8 mouse cellular contexts compared by ENCODE assay signal in genomic region chr11:51619409-51620060, GRCm38 (mm10). TPM values are rescaled to one million over a fixed set of nuclear protein-coding genes. Genes with fewer than 3 reads are reported as not detected.
DNase-seq lines count a peak whose midpoint lies in the region; ATAC-seq lines count a peak whose summit lies in the region.

Nhp2 (plus strand) TSS chr11:51619735.

- peak; percentile 99 for DNase-seq in adipocyte (ENCODE audit: low spot score)
- peak; percentile 93 for DNase-seq in embryo, embryonic 10 days (ENCODE audit: low spot score)
- DNase-seq in gastrocnemius, postnatal 10 days = peak; percentile 93
- peak; percentile 98 for DNase-seq in induced T-regulatory cell, adult 2 months (ENCODE audit: low read depth)
- DNase-seq in left cerebral cortex, adult 9 months (ENCODE audit: low spot score in 2 of 2) = peak; percentile 93 to 97
- peak; percentile 90 for DNase-seq in right cerebral cortex, postnatal 14 days
- DNase-seq in urinary bladder, postnatal 36 days (ENCODE audit: low spot score in 2 of 2) = peak; percentile 93 to 94

- peak; percentile 75 for ATAC-seq in megakaryocyte progenitor cell, adult 5-6 weeks (replicated peaks; ENCODE audit: poor library complexity)

RNA-seq across cellular contexts. Expression of gene Nhp2, which starts in this region (rescaled TPM):
- 10 to 100 TPM; 37.4 to 39.1 TPM for total RNA-seq in gastrocnemius, postnatal 10 days (2021)
- 147 and 165 TPM in 2 replicates for total RNA-seq in megakaryocyte progenitor cell, adult 5-6 weeks (2015)
- total RNA-seq in megakaryocyte progenitor cell, adult 5-6 weeks (2017) = 117 and 167 TPM in 2 replicates

Comparison
In these comparisons a context has a peak if more than half of its experiments do, and no peak if none do; other contexts are left out.
1. Peak in every context shown above with its lines: DNase-seq and ATAC-seq.